Mouse (Mus musculus): Measurements from ENCODE around the gene Nrp1. TPM values are rescaled to one million over a fixed set of nuclear protein-coding genes. Genes with fewer than 3 reads are reported as not detected.

Nrp1 gene
- polyA plus RNA-seq, 1 experiment from 2014 or later, result 48.5 TPM

- no peak overlapping the region for H3K4me3 ChIP-seq (ENCODE audit: low read depth, low read length)
- DNase-seq (ENCODE audit: low spot score), result no peak
- peaks cover 5% of the 10 kb centered on the region; the same call in 1 of the 2 replicates for H3K36me3 ChIP-seq (ENCODE audit: control insufficient read depth, insufficient read depth, low read length)
- no peak overlapping the region for H3K27ac ChIP-seq (ENCODE audit: low read depth, low read length)
- 88% methylated on average over 1 of the region's 1 CpGs for WGBS
- H3K4me2 ChIP-seq, result no peak overlapping the region
- no peak for ATAC-seq (replicated peaks; ENCODE audit: low FRiP score)
- no peaks in the 10 kb centered on the region for H3K27me3 ChIP-seq (replicated peaks; ENCODE audit: control insufficient read depth, insufficient read depth, low read length)
- H3K9me3 ChIP-seq (ENCODE audit: control insufficient read depth, low read length), result no peaks in the 10 kb centered on the region
- no peak overlapping the region for H3K9ac ChIP-seq (ENCODE audit: low read depth, low read length)
- H3K4me1 ChIP-seq (replicated peaks; ENCODE audit: control insufficient read depth, insufficient read depth, low read length), result no peaks in the 10 kb centered on the region
Measured at GRCm38 (mm10) chr8:128441407-128441806, 83.0 kb downstream of the Nrp1 start.

DNA sequence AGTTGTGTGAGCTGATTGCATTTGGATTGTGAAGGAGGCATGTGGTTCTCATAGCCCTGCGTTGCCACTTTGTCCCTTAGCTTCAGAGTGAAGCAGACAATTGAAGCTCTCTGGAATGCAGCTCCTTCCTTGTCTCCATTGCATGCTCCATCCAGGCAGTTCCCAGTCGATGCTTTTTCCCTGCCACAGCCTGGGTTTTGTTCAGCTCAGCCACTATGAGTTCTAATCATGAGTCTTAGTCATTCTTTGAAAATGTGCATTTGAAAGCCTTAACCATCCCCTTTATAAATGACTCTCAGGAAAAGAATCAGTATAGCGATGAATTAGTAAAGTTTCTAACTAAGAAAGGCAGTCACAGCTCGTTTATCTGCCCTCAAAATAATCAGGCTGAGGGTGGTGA is 87.2 kb downstream of the Nrp1 start:
- Histone ChIP-seq H3K9me3 (ENCODE audit: control insufficient read depth, low read length) (no peaks in the 10 kb centered on the region), H3K4me1 (replicated peaks; ENCODE audit: control insufficient read depth, insufficient read depth, low read length) (no peaks in the 10 kb centered on the region), H3K4me3 (ENCODE audit: low read depth, low read length) (no peak overlapping the region), H3K27me3 (replicated peaks; ENCODE audit: control insufficient read depth, insufficient read depth, low read length) (no peaks in the 10 kb centered on the region), H3K36me3 (ENCODE audit: control insufficient read depth, insufficient read depth, low read length) (no peaks in the 10 kb centered on the region; the same call in 1 of the 2 replicates), H3K9ac (ENCODE audit: low read depth, low read length) (no peak overlapping the region), H3K4me2 (no peak overlapping the region), H3K27ac (ENCODE audit: low read depth, low read length) (no peak overlapping the region)
- ATAC-seq (replicated peaks; ENCODE audit: low FRiP score) (no peak), DNase-seq (ENCODE audit: low spot score) (no peak)
- WGBS, result 62% methylated on average over 4 of the region's 4 CpGs

DNA sequence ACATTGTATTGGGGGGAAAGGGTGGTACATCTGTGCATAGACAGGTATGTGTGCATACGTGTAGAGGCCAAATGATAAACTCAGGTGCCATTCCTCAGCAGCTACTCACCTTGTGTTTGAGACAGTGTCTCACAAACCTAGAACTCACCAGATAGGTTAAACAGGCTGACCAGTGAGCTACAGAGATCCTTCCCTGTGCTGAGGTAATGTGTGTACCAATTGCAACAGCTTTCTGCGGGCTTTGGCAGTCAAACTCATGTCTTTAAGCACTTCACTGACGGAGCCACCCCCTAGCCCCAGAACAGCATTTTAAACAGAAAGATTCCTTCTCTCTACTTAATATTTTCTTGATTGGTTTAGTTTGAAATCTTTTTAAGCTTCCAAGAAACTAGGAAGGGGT is 88.2 kb downstream of the Nrp1 start:
- no peaks in the 10 kb centered on the region for H3K4me1 ChIP-seq (replicated peaks; ENCODE audit: control insufficient read depth, insufficient read depth, low read length)
- no peak for ATAC-seq (replicated peaks; ENCODE audit: low FRiP score)
- no peaks in the 10 kb centered on the region for H3K27me3 ChIP-seq (replicated peaks; ENCODE audit: control insufficient read depth, insufficient read depth, low read length)
- DNase-seq (ENCODE audit: low spot score), result no peak
- 90% methylated on average over 3 of the region's 3 CpGs for WGBS
- no peaks in the 10 kb centered on the region for H3K9me3 ChIP-seq (ENCODE audit: control insufficient read depth, low read length)
- no peak overlapping the region for H3K4me2 ChIP-seq
- H3K27ac ChIP-seq (ENCODE audit: low read depth, low read length), result no peak overlapping the region
- no peak overlapping the region for H3K4me3 ChIP-seq (ENCODE audit: low read depth, low read length)
- H3K9ac ChIP-seq (ENCODE audit: low read depth, low read length), result no peak overlapping the region
- no peaks in the 10 kb centered on the region; the same call in 1 of the 2 replicates for H3K36me3 ChIP-seq (ENCODE audit: control insufficient read depth, insufficient read depth, low read length)

DNA sequence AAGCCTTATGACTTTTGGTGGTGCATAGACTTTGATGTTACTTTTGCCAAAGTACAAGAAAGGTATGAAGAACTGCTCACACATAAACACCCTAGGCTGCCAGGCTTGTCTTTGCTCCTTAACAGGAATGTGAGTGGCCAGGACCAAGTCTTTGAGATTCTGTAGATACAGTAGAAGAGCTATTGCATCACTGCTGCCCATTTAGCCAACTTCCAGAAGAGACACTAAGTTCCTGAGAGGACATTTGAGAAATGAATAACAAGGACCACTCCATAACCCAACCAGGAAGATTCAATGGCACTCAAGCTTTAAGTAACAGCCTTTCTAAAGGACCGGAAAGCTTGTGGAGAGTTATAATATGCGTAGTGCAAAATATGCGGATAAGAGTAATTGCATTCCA is 88.9 kb downstream of the Nrp1 start:
- no peaks in the 10 kb centered on the region; the same call in 1 of the 2 replicates for H3K36me3 ChIP-seq (ENCODE audit: control insufficient read depth, insufficient read depth, low read length)

DNA sequence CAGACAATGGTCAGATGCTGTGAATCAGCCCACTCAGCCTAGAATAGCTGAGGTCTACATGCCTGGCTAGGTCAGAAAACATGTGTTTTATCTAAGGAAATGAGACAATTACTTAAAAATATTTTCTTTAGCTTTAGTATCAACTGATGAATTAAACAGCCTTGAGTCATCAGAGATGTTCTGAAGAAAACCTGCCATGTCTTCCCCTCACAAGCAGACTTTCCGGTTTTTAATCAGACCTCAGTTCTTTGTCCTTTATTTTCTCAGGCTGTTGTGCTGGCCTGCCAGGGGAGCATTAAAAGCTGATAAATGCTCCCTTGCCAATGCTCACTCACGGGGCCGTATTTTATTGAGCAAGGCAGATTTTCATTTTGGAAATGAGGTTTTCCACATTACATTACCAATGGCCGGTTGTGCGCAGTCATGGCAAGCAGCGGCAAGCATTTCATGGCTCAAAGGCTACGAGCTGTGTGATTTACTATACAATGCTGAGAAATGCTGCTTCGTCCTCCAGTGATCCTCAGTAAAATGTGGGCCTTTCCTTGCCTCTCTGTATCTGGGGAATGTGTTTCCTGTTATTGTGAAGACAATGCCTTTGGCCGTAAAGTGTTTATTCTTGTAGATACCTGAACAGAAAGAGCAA is 92.1 kb downstream of the Nrp1 start:
- Histone ChIP-seq H3K36me3 (ENCODE audit: control insufficient read depth, insufficient read depth, low read length) (no peaks in the 10 kb centered on the region; the same call in 1 of the 2 replicates), H3K9ac (ENCODE audit: low read depth, low read length) (no peak overlapping the region), H3K9me3 (ENCODE audit: control insufficient read depth, low read length) (no peaks in the 10 kb centered on the region), H3K27me3 (replicated peaks; ENCODE audit: control insufficient read depth, insufficient read depth, low read length) (no peaks in the 10 kb centered on the region), H3K27ac (ENCODE audit: low read depth, low read length) (no peak overlapping the region), H3K4me3 (ENCODE audit: low read depth, low read length) (no peak overlapping the region), H3K4me1 (replicated peaks; ENCODE audit: control insufficient read depth, insufficient read depth, low read length) (no peaks in the 10 kb centered on the region), H3K4me2 (no peak overlapping the region)
- ATAC-seq (replicated peaks; ENCODE audit: low FRiP score) (no peak), DNase-seq (ENCODE audit: low spot score) (no peak)
- WGBS, result 72% methylated on average over 9 of the region's 9 CpGs

More for the DNA sequence above, 88.9 kb downstream of the Nrp1 start:
- no peak for ATAC-seq (replicated peaks; ENCODE audit: low FRiP score)
- DNase-seq (ENCODE audit: low spot score), result no peak
- Histone ChIP-seq H3K9me3 (ENCODE audit: control insufficient read depth, low read length) (no peaks in the 10 kb centered on the region), H3K27ac (ENCODE audit: low read depth, low read length) (no peak overlapping the region), H3K9ac (ENCODE audit: low read depth, low read length) (no peak overlapping the region), H3K27me3 (replicated peaks; ENCODE audit: control insufficient read depth, insufficient read depth, low read length) (no peaks in the 10 kb centered on the region), H3K4me3 (ENCODE audit: low read depth, low read length) (no peak overlapping the region), H3K4me1 (replicated peaks; ENCODE audit: control insufficient read depth, insufficient read depth, low read length) (no peaks in the 10 kb centered on the region), H3K4me2 (no peak overlapping the region)
- whole genome bisulfite sequencing, result 93% methylated on average over 3 of the region's 3 CpGs

DNA sequence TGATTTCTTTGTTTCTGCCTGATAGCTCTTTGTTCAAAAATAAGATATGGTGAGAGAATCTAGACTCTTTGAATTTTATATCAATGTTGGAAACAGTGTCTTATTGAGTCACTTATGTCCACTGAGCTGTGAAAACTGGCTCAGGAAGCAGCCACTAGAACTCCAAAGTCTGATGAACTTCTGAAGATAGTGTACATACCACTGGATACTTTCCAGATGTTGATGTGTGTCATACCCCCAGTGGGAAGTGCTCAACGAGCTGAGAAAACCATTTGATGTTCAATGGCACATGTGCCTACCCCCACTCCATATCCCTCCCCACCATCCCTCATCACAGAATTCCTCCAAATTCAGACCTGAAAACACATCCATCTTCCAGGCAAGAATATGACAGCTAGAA is 92.7 kb downstream of the Nrp1 start:
- Histone ChIP-seq H3K36me3 (ENCODE audit: control insufficient read depth, insufficient read depth, low read length) (no peaks in the 10 kb centered on the region; the same call in 1 of the 2 replicates), H3K4me1 (replicated peaks; ENCODE audit: control insufficient read depth, insufficient read depth, low read length) (no peaks in the 10 kb centered on the region), H3K27ac (ENCODE audit: low read depth, low read length) (no peak overlapping the region), H3K4me2 (no peak overlapping the region), H3K9ac (ENCODE audit: low read depth, low read length) (no peak overlapping the region), H3K9me3 (ENCODE audit: control insufficient read depth, low read length) (no peaks in the 10 kb centered on the region), H3K4me3 (ENCODE audit: low read depth, low read length) (no peak overlapping the region), H3K27me3 (replicated peaks; ENCODE audit: control insufficient read depth, insufficient read depth, low read length) (no peaks in the 10 kb centered on the region)
- DNase-seq (ENCODE audit: low spot score) (no peak), ATAC-seq (replicated peaks; ENCODE audit: low FRiP score) (no peak)
- WGBS, result 38% methylated on average over 1 of the region's 1 CpGs

GRCm38 (mm10) chr8:128453471-128453870 is 95.1 kb downstream of the Nrp1 start:
- H3K9me3 ChIP-seq (ENCODE audit: control insufficient read depth, low read length), result no peaks in the 10 kb centered on the region
- no peaks in the 10 kb centered on the region; the same call in 1 of the 2 replicates for H3K36me3 ChIP-seq (ENCODE audit: control insufficient read depth, insufficient read depth, low read length)
- no peaks in the 10 kb centered on the region for H3K4me1 ChIP-seq (replicated peaks; ENCODE audit: control insufficient read depth, insufficient read depth, low read length)
- H3K9ac ChIP-seq (ENCODE audit: low read depth, low read length), result no peak overlapping the region
- DNase-seq (ENCODE audit: low spot score) (no peak), ATAC-seq (replicated peaks; ENCODE audit: low FRiP score) (no peak)
- H3K4me2 ChIP-seq, result no peak overlapping the region
- no peak overlapping the region for H3K4me3 ChIP-seq (ENCODE audit: low read depth, low read length)
- no peaks in the 10 kb centered on the region for H3K27me3 ChIP-seq (replicated peaks; ENCODE audit: control insufficient read depth, insufficient read depth, low read length)
- WGBS, result 49% methylated on average over 2 of the region's 2 CpGs
- H3K27ac ChIP-seq (ENCODE audit: low read depth, low read length), result no peak overlapping the region

DNA sequence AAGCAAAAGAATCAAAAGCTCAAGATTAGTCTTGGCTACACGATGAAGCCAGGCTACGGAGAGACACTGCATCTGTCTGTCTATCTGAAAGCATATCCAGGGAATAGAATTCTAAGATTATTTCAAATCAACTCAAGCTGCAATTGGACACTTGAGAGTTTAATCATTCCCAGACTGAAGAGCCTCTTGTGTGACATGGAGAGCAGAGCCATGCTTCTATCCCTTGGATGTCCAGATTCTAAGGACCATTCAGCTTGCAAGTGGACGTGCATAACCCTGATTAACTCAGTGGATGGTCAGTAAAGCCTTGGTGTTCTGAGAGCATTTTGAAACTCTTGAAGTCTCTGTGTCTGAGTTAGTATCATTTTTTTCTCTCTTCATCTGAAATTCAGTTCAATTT is 95.6 kb downstream of the Nrp1 start:
- H3K4me2 ChIP-seq, result no peak overlapping the region
- DNase-seq (ENCODE audit: low spot score) (no peak), ATAC-seq (replicated peaks; ENCODE audit: low FRiP score) (no peak)
- no peak overlapping the region for H3K9ac ChIP-seq (ENCODE audit: low read depth, low read length)
- 75% methylated on average over 3 of the region's 3 CpGs for whole genome bisulfite sequencing
- no peaks in the 10 kb centered on the region for H3K4me1 ChIP-seq (replicated peaks; ENCODE audit: control insufficient read depth, insufficient read depth, low read length)
- H3K36me3 ChIP-seq (ENCODE audit: control insufficient read depth, insufficient read depth, low read length), result no peaks in the 10 kb centered on the region; the same call in 1 of the 2 replicates
- H3K27me3 ChIP-seq (replicated peaks; ENCODE audit: control insufficient read depth, insufficient read depth, low read length), result no peaks in the 10 kb centered on the region
- H3K4me3 ChIP-seq (ENCODE audit: low read depth, low read length), result no peak overlapping the region
- no peak overlapping the region for H3K27ac ChIP-seq (ENCODE audit: low read depth, low read length)
- no peaks in the 10 kb centered on the region for H3K9me3 ChIP-seq (ENCODE audit: control insufficient read depth, low read length)

GRCm38 (mm10) chr8:128457277-128457676 is 98.9 kb downstream of the Nrp1 start:
- H3K9me3 ChIP-seq (ENCODE audit: control insufficient read depth, low read length), result no peaks in the 10 kb centered on the region
- H3K4me3 ChIP-seq (ENCODE audit: low read depth, low read length), result no peak overlapping the region
- H3K4me1 ChIP-seq (replicated peaks; ENCODE audit: control insufficient read depth, insufficient read depth, low read length), result no peaks in the 10 kb centered on the region
- no peak for ATAC-seq (replicated peaks; ENCODE audit: low FRiP score)
- no peaks in the 10 kb centered on the region; the same call in 1 of the 2 replicates for H3K36me3 ChIP-seq (ENCODE audit: control insufficient read depth, insufficient read depth, low read length)
- no peak overlapping the region for H3K27ac ChIP-seq (ENCODE audit: low read depth, low read length)
- no peak for DNase-seq (ENCODE audit: low spot score)
- 72% methylated on average over 2 of the region's 2 CpGs for WGBS
- no peak overlapping the region for H3K4me2 ChIP-seq
- no peak overlapping the region for H3K9ac ChIP-seq (ENCODE audit: low read depth, low read length)
- H3K27me3 ChIP-seq (replicated peaks; ENCODE audit: control insufficient read depth, insufficient read depth, low read length), result no peaks in the 10 kb centered on the region

All from liver, embryonic 11.5 days (tissue).